Mouse (Mus musculus) liver, embryonic 13.5 days (tissue): ENCODE results near the gene Lemd2. TPM values are rescaled to one million over a fixed set of nuclear protein-coding genes. Genes with fewer than 3 reads are reported as not detected.
A peak's percentile ranks its signal among the peaks of the same experiment; 100 is the strongest.

ENCODE experiments used
- ATAC-seq: fragments of 200-750 bp; cut with Nextera tagmentation; 2 replicates; pipeline ENCODE4 v1.8.0; 2017; ENCODE audit warnings: low read depth, mild to moderate bottlenecking, moderate number of reproducible peaks, moderate library complexity
- DNase-seq: peaks from one replicate; pipeline ENCODE4 v3.0.0; 2022
- H3K27ac ChIP-seq: fragments of 300-500 bp; sonication (generic); 2 replicates; pipeline ENCODE4 v1.5.1; 2015; ENCODE audit warnings: moderate library complexity, mild to moderate bottlenecking, inconsistent platforms
- H3K27me3 ChIP-seq: fragments of 300-500 bp; sonication (generic); 2 replicates; pipeline ENCODE4 v1.6.1; 2015; ENCODE audit warnings: mild to moderate bottlenecking, inconsistent platforms
- H3K36me3 ChIP-seq: fragments of 300-500 bp; sonication (generic); 2 replicates; pipeline ENCODE4 v1.6.1; 2015; ENCODE audit warnings: mild to moderate bottlenecking, inconsistent platforms
- H3K4me1 ChIP-seq: fragments of 300-500 bp; sonication (generic); replicated peaks from 2 replicates; pipeline ENCODE4 v1.6.1; 2015; ENCODE audit warnings: inconsistent platforms
- H3K4me2 ChIP-seq: fragments of 300-500 bp; sonication (generic); 2 replicates; pipeline ENCODE4 v1.6.1; 2015; ENCODE audit warnings: inconsistent platforms, mild to moderate bottlenecking, moderate library complexity
- H3K4me3 ChIP-seq: fragments of 300-500 bp; sonication (generic); replicated peaks from 2 replicates; pipeline ENCODE4 v1.5.1; 2015; ENCODE audit warnings: mild to moderate bottlenecking, inconsistent platforms
- H3K9ac ChIP-seq: fragments of 300-500 bp; sonication (generic); 2 replicates; pipeline ENCODE4 v1.6.1; 2015; ENCODE audit warnings: mild to moderate bottlenecking, inconsistent platforms
- H3K9me3 ChIP-seq: fragments of 300-500 bp; sonication (generic); replicated peaks from 2 replicates; pipeline ENCODE4 v1.6.1; 2016; ENCODE audit warnings: inconsistent platforms
- WGBS: fragments of 180-500 bp; shearing (Covaris S2); methylation state at CpG from one replicate; pipeline ENCODE4 v1.1.7; 2015; ENCODE audit not compliant: insufficient replicate concordance; 5-methylcytosine and 5-hydroxymethylcytosine counted together
- polyA plus RNA-seq: library from polyadenylated mRNA; unstranded; fragments of >200 nt; fragmentation: Nextera tagmentation; extraction: Ambion mirVana; gene quantifications from 2 replicates; pipeline ENCODE4 v1.2.1, GENCODE M21; 2015

Lemd2 gene
- 3.0 and 4.6 TPM in 2 replicates for polyA plus RNA-seq

DNA sequence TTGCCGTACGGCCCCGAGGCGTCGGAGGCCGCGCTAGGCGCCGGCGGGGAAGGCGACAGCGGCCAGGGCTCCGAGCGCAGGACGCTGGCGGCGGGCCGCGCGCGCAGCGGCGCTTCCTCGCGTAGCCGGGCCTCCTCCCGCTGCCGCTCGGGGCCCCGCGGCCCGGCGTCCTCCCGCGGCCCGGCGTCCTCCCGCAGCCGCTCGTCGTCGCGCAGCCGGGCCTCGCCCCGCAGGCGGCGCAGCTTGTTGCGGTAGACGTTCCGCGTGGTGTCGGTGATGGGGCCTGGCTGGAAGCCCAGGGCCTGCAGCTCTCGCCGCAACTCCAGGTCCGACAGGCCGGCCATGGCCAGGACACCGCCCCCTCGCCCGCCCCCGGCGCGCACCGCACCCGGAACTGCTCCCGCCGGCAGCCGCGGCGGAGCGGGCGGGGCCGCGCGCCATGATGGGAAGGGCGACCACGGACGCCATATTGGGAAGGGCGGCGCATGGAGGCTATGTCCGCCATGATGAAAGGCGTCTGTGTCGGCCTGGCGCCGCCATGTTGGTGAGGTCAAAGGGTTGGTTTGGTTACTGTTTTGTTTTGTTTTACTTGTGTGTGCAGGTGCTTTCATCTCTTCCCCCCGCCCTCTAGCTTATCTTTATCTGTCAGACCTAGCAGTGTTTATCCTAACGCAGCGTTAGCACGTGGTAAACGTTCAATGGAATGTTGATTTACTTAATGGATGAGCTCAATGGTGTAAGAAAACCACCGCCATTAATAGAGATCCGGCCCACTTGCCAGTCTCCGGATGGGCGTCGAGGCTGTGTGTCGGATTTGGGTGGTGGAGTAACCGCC lies at the start of gene Lemd2:
TSS of gene Lemd2 (minus strand) at position 395 of the 835 bp plus-strand sequence.
- Histone ChIP-seq H3K36me3 (peaks cover 33% of the 10 kb centered on the region), H3K9ac (peak within 1 kb of the TSS; percentile 97), H3K4me1 (peaks cover 42% of the 10 kb centered on the region), H3K9me3 (no peaks in the 10 kb centered on the region), H3K27me3 (peaks cover 13% of the 10 kb centered on the region), H3K4me2 (peak within 1 kb of the TSS; percentile 96), H3K4me3 (peak within 1 kb of the TSS; percentile 92), H3K27ac (peak within 1 kb of the TSS; percentile 93)
- ATAC-seq (peak; percentile 90), DNase-seq (peak; percentile 93)
- 2% methylated on average over 85 of the region's 97 CpGs for WGBS

- no peak overlapping the region for H3K9ac ChIP-seq
- H3K27ac ChIP-seq = no peak overlapping the region
- 62% methylated on average over 6 of the region's 6 CpGs for WGBS
- no peak for ATAC-seq
- no peaks in the 10 kb centered on the region for H3K4me1 ChIP-seq
- no peak overlapping the region for H3K4me3 ChIP-seq
- no peaks in the 10 kb centered on the region for H3K36me3 ChIP-seq
- no peaks in the 10 kb centered on the region for H3K9me3 ChIP-seq
- no peak for DNase-seq
- no peak overlapping the region for H3K4me2 ChIP-seq
- no peaks in the 10 kb centered on the region for H3K27me3 ChIP-seq
Measured at GRCm38 (mm10) chr17:27251150-27251549, 46.9 kb upstream of the Lemd2 start.

- DNase-seq = no peak
- H3K27me3 ChIP-seq = no peaks in the 10 kb centered on the region
- WGBS = 31% methylated on average over 4 of the region's 4 CpGs
Measured at GRCm38 (mm10) chr17:27250461-27250860, 46.2 kb upstream of the Lemd2 start.

GRCm38 (mm10) chr17:27249073-27249472 lies 44.8 kb upstream of the Lemd2 start:
- Histone ChIP-seq H3K4me2 (no peak overlapping the region), H3K27ac (no peak overlapping the region), H3K27me3 (no peaks in the 10 kb centered on the region), H3K4me3 (no peak overlapping the region), H3K9ac (no peak overlapping the region), H3K9me3 (no peaks in the 10 kb centered on the region), H3K36me3 (no peaks in the 10 kb centered on the region), H3K4me1 (no peaks in the 10 kb centered on the region)
- ATAC-seq (no peak), DNase-seq (no peak)
- 52% methylated on average over 3 of the region's 3 CpGs for WGBS

More at GRCm38 (mm10) chr17:27250461-27250860, 46.2 kb upstream of the Lemd2 start:
- Histone ChIP-seq H3K36me3 (no peaks in the 10 kb centered on the region), H3K4me1 (no peaks in the 10 kb centered on the region), H3K9me3 (no peaks in the 10 kb centered on the region), H3K4me2 (no peak overlapping the region), H3K27ac (no peak overlapping the region), H3K9ac (no peak overlapping the region), H3K4me3 (no peak overlapping the region)
- ATAC-seq = no peak

- WGBS = 72% methylated on average over 6 of the region's 6 CpGs
- Histone ChIP-seq H3K4me2 (no peak overlapping the region), H3K4me3 (no peak overlapping the region), H3K4me1 (no peaks in the 10 kb centered on the region), H3K36me3 (no peaks in the 10 kb centered on the region), H3K9ac (no peak overlapping the region), H3K27ac (no peak overlapping the region), H3K27me3 (no peaks in the 10 kb centered on the region), H3K9me3 (no peaks in the 10 kb centered on the region)
- ATAC-seq (no peak), DNase-seq (no peak)
Measured at GRCm38 (mm10) chr17:27247680-27248386, 43.6 kb upstream of the Lemd2 start.

DNA sequence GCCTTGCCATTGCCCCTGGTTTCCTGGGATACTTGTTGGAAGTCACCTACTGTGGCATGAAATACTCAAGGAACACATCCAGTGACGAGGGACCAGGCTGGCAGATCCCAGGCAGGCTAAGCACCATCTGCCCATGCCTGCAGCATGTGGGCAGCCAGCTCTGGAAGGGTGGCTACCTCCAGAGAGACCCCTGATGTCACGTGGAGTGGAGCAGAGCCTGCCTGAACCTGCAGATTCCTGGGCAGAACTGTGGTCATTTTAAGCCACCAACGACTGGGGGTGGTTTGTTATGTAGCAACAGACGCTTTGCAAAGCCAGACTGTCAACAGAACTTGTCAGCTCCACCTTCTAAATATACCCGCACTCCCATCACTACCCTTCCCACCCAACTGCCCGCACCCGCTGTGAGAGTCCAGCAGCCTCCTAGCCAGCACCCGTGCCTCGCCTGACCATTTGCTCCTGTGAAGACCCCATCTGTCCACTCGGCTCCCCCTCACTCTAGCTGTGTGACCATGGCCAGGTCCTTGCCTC lies 41.6 kb upstream of the Lemd2 start:
- Histone ChIP-seq H3K4me2 (no peak overlapping the region), H3K36me3 (no peaks in the 10 kb centered on the region), H3K27me3 (no peaks in the 10 kb centered on the region), H3K9me3 (no peaks in the 10 kb centered on the region), H3K4me3 (no peak overlapping the region), H3K27ac (no peak overlapping the region), H3K4me1 (no peaks in the 10 kb centered on the region), H3K9ac (no peak overlapping the region)
- ATAC-seq = no peak
- 58% methylated on average over 10 of the region's 10 CpGs for WGBS
- no peak for DNase-seq

DNA sequence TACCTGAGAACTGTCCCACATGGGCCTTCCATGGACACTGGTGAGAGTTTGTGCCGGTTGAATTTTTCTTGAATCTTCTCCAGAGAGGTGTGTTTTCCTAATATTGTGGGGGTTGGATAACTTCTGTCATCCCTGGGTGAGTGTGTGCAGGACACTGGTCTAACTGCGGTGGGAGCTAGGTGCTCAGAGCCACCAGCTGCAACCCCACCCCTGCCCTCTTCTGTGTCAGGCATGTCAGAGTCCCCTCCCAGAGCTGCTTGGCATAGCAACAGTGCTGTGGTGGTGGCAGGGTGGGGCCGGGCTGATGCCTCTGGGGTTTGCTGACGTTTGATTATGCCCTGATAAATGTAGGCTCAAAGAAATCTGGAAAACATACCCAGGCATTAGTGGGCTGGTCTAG lies 40.6 kb upstream of the Lemd2 start:
- H3K4me1 ChIP-seq = no peaks in the 10 kb centered on the region
- no peak overlapping the region for H3K27ac ChIP-seq
- H3K9me3 ChIP-seq = no peaks in the 10 kb centered on the region
- no peaks in the 10 kb centered on the region for H3K27me3 ChIP-seq
- ATAC-seq (no peak), DNase-seq (no peak)
- H3K4me3 ChIP-seq = no peak overlapping the region
- H3K4me2 ChIP-seq = no peak overlapping the region
- no peaks in the 10 kb centered on the region for H3K36me3 ChIP-seq
- 50% methylated on average over 4 of the region's 4 CpGs for WGBS
- no peak overlapping the region for H3K9ac ChIP-seq

- Histone ChIP-seq H3K27me3 (no peaks in the 10 kb centered on the region), H3K9me3 (no peaks in the 10 kb centered on the region), H3K4me3 (no peak overlapping the region), H3K4me2 (no peak overlapping the region), H3K27ac (no peak overlapping the region), H3K4me1 (no peaks in the 10 kb centered on the region), H3K9ac (no peak overlapping the region), H3K36me3 (no peaks in the 10 kb centered on the region)
- no peak for ATAC-seq
- DNase-seq = no peak
- WGBS = 51% methylated on average over 18 of the region's 18 CpGs
Measured at GRCm38 (mm10) chr17:27242194-27243189, 38.2 kb upstream of the Lemd2 start.

- Histone ChIP-seq H3K4me1 (no peaks in the 10 kb centered on the region), H3K27ac (no peak overlapping the region), H3K4me2 (no peak overlapping the region), H3K9me3 (no peaks in the 10 kb centered on the region), H3K9ac (no peak overlapping the region), H3K4me3 (no peak overlapping the region), H3K27me3 (no peaks in the 10 kb centered on the region), H3K36me3 (no peaks in the 10 kb centered on the region)
- 41% methylated on average over 15 of the region's 15 CpGs for WGBS
- no peak for ATAC-seq
- no peak for DNase-seq
Measured at GRCm38 (mm10) chr17:27240556-27241457, 36.5 kb upstream of the Lemd2 start.

DNA sequence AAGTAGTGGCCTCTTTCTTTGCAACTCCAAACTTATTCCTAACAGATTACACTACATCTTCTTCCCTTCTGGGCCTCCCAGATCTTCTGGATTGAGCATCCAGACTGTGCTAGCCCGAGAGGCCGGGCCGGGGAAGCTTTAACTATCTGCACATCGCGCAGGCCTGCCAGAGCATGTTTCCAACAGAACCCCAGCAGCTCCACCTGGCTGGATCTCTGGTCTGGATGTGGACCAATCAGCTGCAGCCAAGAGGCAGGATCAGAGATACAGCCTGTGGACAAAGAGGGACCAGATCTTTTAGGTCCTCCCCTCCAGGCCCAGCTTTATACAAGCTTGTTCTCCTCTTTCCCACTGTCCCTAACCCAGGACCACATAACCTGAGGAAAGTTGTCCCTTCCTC lies 35.7 kb upstream of the Lemd2 start:
- DNase-seq = no peak
- no peaks in the 10 kb centered on the region for H3K27me3 ChIP-seq
- no peaks in the 10 kb centered on the region for H3K9me3 ChIP-seq
- ATAC-seq = no peak
- H3K27ac ChIP-seq = no peak overlapping the region
- no peak overlapping the region for H3K9ac ChIP-seq
- no peaks in the 10 kb centered on the region for H3K36me3 ChIP-seq
- no peak overlapping the region for H3K4me2 ChIP-seq
- H3K4me1 ChIP-seq = no peaks in the 10 kb centered on the region
- 84% methylated on average over 5 of the region's 5 CpGs for WGBS
- H3K4me3 ChIP-seq = no peak overlapping the region
